Mouse (Mus musculus): ENCODE data around the gene Uhrf1bp1l. TPM values are rescaled to one million over a fixed set of nuclear protein-coding genes. Genes with fewer than 3 reads are reported as not detected.
"Not testable (repeated sequence)": the region's sequence is repeated elsewhere in the genome, so short reads cannot be mapped to it uniquely, and the experiment has no call there.

The Uhrf1bp1l gene
- total RNA-seq (2021): 10 to 100 TPM; 81.7 to 87.2 TPM
- long read RNA-seq, experiment 1, full-length matches to known transcripts: 11 of 31 reads
- long read RNA-seq, experiment 1, partial matches to known transcripts: 14 of 31 reads
- long read RNA-seq, experiment 1, other reads (novel, unspliced or antisense): 6 of 31 reads
- long read RNA-seq, experiment 2, full-length matches to known transcripts: 16 of 44 reads
- long read RNA-seq, experiment 2, partial matches to known transcripts: 13 of 44 reads
- long read RNA-seq, experiment 2, other reads (novel, unspliced or antisense): 15 of 44 reads

DNA sequence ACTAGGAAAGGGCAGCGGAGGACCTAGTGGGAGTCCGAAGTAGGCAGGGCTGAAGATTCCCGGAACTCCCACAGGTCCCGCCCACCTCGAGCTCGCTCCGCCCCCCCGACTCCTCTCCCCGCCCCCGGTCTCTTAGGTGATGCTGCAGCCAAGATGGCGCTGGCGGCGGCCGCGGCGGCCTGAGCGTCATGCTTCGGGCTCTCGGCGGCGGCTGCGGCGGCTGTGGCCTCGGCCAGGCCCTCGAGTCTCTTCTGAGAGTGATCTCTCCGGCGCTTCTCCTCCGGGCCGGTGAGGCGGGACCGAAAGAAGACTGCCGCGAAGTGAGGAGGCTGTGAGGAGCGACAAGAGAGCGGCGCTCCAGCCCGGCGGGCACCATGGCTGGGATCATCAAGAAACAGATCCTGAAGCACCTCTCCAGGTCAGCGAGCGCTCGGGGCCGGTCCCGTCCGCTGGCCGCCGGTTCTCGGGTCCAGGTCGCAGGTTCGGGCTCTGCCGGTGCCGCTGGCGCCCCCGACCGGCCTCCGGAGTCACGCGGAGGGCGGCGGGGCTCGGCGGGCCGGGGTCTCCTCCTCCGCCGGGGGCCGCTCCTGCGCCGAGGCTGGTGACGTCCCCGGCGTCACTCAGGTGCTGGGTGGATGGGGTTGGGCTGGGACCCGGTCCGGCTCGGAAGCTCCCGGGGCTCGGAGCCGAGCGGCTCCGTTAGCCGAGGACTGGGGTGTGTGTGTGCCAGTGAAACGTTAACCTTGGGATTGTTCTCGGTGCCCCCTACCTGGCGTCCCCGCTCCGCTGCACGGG lies at the start of gene Uhrf1bp1l:
Gene Uhrf1bp1l, plus strand, starts transcription at position 121 of the 795 bp plus-strand sequence.
- peak; percentile 82 to 86 for DNase-seq (ENCODE audit: low spot score in 2 of 2)

DNA sequence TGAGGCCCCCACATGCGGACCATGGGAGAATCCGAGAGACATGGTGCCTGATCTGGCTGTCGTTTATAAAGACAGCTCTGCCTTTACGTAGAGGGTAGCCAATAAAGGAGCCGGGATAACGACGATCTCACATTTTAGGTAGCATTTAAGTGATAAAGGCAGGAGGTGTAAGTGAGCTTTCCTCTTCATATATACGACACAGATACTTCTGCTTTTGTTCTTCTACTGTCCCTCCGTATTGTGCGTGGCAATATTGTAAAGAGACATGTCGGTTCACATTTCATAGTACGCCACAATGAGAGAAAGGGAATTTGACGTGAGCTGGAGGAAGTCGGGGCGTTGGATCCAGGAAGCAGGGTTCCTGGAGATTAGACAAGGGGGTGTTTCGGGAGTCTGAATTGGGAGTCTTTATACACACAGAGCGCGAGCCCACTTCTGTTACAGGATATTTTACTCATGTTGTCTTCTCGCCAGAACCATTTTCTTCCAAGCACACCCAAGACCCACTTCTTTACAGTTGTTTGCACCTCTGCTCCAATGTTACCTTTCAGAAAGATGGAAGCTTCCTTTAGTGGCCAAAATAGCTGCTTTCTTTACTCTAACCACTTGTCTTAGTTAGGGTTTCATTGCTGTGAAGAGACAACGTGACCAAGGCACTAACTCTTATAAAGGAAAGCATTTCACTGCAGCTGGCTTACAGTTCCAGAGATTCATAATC lies 49.4 kb upstream of the Uhrf1bp1l start:
- no peak for DNase-seq (ENCODE audit: low spot score in 2 of 2)

DNA sequence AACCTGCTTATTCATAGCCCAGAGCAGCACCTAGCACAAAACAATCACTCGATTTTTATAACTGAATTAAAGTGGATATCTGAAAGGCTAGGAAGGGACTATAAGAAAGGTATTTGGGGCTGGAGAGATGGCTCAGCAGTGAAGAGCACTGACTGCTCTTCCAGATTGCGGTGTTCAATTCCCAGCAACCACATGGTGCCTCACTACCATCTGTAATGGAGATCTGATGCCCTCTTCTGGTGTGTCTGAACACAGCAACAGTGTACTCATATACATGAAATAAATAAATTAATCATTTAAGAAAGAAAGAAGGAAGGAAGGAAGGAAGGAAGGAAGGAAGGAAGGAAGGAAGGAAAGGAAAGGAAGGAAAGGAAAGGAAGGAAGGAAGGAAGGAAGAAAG lies 48.5 kb upstream of the Uhrf1bp1l start:
- DNase-seq (ENCODE audit: low spot score in 2 of 2): not testable (repeated sequence)

DNA sequence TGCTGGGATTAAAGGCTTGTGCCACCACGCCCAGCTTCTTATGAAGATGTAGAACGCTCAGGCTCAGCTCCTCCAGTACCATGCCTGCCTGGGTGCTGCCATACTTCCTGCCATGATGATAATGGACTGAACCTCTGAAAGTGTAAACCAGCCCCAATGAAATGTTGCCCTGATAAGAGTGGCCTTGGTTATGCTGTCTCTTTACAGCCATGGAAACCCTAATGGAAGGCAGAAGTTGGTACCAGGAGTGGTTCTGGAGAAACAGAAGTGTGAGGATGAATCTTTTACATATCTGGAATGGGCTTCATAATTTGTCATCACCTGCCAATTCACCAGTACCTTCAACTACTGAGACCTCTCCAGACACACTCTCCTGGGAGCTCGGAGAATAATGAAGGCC lies 46.8 kb upstream of the Uhrf1bp1l start:
- no peak for DNase-seq (ENCODE audit: low spot score in 2 of 2)

DNA sequence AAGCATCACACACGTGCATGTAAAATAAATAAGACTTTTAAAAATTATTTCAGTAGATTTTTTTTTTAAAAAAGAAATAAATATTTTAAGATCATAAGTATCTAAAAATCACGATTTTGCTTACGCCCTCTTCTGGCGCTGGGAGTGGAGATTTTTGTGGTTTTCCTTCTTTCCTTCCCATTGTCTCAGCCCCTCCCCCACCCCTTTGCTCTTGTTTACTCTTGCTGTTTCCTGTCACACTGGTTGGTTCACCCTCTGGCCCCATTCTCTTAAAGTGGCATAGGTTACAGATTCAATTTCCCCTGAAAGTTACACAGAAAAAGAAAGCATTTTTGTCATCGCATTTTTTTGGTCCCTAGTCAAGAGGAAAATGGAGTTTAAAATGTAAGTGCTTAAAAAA lies 41.7 kb upstream of the Uhrf1bp1l start:
- DNase-seq (ENCODE audit: low spot score in 2 of 2): no peak

DNA sequence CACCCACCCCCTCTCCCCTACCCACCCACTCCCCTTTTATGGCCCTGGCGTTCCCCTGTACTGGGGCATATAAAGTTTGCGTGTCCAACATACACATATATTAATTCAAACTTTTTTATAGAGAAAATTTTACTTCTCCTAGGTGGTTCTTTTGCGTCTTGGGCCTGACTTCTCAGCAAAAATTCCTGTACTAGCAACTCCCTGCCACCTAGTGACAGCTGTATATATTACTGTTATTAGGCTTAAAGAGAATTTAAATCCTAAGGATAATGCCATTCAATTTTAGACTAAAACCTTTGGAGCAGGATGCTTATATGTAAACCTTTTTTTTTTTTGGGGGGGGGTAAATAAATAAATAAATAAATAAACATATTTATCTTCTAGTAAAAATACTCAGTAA lies 37.4 kb upstream of the Uhrf1bp1l start:
- DNase-seq (ENCODE audit: low spot score in 2 of 2): no peak

DNA sequence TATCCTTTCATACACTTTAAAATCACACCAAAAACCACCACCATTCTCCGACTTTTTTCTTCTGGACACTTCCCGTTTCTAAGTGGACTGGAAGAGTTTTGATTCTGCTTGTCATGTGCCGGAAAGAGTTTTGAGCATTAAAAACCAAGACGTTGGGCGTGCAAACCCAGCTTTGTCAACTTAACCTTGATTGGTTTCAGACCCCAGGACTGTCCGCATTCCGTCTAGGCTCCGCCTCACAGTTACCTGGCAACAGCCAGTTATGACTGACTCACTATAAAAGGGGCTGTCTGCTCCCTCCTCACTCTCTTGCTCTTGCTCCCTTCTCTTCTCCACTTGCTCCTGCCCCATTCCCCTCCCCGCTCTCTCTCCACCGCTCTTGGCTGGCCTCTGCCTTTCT lies 36.1 kb upstream of the Uhrf1bp1l start:
- DNase-seq (ENCODE audit: low spot score in 2 of 2): no peak

DNA sequence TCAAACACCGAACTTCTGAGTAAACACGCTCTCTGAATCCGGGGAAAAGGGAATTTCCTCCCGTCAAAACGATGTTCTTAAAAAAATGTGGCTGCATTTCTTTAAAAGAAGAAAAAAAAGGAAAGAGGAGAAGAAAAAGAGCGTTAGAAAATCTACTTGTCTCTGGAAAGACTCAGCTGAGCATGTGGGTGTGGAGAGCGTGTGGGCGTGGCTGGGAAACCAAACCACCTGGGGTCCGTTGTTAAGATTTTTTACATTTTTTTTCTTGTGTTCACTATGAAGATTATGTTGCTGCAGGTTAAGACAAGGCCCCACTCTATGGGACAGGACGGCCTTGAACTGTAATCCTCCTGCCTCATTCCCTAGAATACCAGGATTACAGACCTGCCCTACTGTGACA lies 29.9 kb upstream of the Uhrf1bp1l start:
- DNase-seq (ENCODE audit: low spot score in 2 of 2): no peak

DNA sequence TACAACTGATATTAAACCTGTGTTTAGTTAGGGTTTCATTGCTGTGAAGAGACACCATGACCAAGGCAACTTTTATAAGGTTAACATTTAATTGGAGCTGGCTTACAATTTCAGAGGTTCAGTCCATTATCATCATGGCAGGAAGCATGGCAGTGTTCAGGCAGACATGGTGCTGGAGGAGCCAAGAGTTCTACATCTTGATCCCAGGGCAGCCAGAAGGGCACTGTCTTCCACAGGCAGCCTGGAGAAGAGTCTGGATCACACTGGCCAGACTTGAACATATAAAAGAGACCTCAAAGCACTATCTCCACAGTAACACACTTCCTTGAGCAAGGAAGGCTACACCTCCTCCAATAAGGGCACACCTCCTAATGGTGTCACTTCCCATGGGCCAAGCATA lies 24.5 kb upstream of the Uhrf1bp1l start:
- DNase-seq (ENCODE audit: low spot score in 2 of 2): no peak

DNA sequence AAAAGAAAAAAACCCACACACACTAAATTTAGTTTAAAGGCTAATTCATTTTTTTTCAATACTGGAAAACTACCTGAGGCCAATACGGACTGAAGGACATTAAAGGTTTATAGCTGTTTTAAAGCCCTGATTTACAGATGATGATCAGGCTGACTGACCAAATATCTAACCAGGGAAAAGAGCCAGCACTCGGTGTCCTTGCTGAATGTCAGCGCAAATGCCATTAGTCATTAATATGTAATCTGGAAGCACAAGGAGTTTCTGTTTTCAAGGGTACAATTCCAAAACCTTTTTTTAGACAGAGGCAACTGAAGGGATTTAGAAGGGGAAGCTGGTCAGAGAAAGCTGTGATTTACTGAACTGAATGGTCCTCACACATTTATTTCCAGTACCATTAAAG lies 24.0 kb upstream of the Uhrf1bp1l start:
- DNase-seq (ENCODE audit: low spot score in 2 of 2): no peak

DNA sequence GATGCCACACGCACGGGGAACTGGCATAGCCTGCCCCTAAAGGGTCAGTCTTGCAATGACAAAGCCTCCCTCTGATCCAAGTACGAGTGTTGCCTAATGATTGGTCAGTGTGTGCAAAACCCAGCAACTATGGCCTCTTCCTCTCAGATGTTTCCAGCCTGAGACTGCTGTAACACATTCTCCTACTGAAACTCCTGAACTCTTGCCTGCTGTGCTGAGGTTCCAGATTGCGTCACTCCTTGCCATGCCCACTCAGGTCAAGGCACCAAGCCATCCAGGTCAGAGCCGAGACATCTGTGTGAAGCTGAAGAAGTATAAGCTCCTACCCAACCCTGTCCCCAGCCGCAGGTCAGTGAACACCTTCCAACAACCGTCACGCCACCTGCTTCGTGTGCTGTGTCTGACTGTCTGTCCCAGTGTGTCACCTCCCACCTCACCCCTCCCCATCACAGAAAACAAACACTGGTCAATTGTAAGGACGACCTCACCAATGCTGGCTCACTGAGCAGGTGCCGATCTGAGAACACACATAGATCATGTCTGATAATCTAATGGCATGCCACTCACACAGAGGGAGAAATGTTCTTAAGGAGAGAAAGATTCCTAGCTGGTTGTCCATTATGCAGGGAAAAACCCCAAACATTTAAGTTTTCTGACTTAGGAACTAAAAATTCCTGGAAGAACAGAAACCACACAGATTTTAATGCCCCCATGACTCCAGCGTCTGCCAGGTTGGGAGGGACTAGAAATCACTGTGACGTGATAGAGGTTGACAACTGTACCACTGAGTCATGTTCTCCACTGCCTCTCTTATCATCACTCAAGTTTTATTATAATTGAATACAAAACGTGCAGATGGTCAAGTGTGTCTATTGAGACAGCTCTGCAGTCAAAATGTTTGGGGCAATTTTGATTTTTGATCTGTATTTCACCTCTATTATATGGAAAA lies 22.3 kb upstream of the Uhrf1bp1l start:
- DNase-seq (ENCODE audit: low spot score in 2 of 2): no peak

DNA sequence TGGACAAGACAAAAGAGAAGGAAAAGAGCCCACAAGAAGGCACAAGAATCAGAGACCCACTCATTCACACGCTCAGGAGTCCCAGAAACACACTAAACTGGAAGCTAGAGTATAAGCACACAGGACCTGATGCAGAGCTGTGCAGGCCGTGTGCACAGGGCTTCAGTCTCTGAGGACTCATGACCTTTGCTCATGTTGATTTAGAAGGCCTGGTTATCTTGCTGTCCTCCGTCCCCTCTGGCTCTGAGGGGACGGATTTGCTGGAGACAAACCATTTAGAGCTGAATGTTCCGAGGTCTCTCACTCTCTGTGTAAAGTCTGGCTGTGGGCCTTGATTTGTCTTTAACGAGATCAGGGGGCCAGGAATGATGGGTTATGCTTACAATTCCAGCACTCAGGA lies 14.4 kb upstream of the Uhrf1bp1l start:
- DNase-seq (ENCODE audit: low spot score in 2 of 2): no peak

DNA sequence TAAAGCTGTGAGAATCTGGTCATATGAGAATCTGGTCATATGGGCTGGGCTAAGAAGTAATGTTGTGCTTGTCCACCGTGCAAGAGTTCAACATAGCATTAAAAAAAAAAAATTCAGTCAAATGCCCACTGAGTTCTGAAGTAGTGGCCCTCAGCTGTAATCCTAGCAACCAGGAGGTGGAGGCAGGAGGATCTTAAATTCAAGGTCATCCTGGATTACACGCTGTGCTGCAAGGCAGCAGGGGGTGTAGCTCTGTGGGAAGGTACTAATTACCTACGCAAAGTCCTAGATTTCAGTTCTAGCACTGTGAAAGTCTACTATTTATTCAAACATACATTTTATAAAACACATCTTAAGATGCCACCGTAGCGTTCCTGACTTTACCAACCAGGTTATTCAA lies 13.4 kb upstream of the Uhrf1bp1l start:
- no peak for DNase-seq (ENCODE audit: low spot score in 2 of 2)

DNA sequence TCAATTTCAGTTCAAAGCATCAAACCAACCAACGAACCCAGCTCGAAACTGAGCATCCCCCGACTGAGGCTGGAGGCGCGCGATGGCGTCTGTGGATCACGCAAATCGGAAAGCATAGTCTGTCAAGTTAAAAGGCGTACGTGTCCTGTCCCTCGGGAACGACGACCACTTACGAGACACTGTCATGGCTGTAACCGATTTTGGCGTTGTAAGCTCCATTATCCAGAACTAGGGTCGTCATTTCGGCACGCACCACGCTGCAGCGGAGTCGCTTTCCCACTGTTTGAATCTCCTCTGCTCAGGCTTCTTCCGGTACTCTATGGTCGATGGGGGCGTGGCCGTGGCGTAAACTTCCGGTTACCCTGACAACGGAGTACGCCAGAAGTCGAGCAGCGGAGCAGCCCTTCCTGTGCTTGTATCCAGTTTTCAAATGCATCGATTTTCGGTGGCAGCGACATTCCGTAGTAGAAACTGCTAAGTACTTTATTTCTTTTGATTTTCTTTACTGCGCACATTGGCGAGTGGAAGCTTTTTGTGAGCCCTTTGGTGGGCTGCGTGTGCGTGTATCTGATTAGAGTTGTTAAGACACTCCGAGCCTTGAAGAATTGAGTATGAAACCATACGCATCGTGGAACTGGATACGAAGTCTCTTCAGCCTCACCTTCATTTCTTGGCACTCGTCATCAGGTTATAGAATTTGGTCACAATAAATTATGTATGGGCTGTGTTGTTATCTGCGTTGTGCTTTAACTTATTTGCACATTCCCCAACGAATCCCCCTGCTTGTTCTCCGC lies 12.6 kb upstream of the Uhrf1bp1l start, which contains the start of gene Actr6:
Gene Actr6, minus strand, starts transcription at position 295 of the 794 bp plus-strand sequence.
- DNase-seq (ENCODE audit: low spot score in 2 of 2): peak; percentile 89 to 95

DNA sequence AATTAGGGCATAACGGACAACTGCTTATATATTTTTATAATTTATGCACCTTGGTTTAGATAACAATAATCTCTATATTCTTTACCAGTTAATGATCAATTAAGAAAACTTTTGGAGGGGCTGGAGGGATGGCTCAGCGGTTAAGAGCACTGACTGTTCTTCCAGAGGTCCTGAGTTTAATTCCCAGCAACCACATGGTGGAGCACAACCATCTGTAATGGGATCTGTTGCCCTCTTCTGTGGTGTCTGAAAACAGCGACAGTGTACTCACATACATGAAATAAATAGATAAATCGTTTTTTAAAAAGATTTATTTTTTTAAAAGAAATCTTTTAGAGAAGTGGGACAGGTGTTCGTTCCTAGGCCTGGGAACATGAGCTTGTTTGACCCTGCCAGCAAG lies 7.7 kb upstream of the Uhrf1bp1l start:
- no peak for DNase-seq (ENCODE audit: low spot score in 2 of 2)

DNA sequence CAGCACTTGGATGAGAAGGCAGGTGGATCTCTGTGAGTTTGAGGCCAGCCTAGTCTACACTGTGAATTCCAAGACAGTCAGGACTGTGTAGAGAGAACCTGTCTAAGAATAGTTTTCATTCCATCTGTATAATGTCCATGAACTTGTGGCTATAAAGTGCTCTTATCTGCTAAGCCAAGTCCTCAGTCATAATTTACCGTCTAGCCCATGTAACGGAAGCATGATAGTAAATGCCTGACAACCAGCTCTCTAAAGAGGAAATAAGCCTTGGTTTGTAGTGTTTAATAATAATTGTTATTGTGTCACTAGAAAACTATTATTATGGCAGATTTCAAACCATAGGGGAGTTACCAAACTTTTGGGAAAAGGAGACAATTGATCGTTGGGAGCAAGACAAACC lies 6.9 kb upstream of the Uhrf1bp1l start:
- DNase-seq (ENCODE audit: low spot score in 2 of 2): no peak

DNA sequence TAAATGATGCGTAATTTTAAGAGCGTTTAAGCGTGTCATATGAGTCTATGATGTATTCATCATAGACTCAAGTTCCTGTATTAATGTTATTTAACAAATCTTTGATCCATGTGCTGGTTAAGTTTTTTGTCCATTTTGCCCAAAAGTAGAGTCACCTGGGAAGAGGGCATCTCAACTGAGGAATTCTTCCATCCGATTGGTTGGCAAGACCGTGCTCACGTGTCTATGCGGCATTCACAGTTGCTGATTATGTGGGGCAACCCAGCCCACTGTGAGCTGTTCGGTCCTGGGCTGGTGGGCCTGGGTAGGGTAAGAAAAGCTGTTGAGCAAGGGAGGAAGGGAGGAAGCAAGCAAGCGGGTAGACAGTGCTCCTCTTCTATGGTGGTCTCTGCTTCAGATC lies 6.4 kb upstream of the Uhrf1bp1l start:
- DNase-seq (ENCODE audit: low spot score in 2 of 2): no peak

DNA sequence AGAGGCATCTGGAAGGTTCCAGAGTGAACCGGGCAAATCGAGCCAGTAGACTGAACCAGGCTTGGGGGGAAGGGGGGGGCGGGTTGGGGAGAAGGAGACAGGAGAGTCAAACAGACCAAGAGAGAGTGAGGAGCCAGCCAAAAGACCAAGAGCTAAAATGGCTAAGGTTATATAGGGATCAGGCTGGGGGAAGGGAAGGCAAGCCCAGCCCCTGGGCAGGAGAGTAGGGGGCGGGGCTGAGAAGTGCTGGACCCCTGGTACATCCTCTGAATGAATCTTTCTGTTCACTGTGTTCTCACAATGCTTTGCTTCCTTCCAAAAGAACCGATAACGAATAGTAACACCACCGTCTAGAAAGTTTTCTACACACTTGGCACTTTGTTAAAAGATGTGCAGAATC lies 5.1 kb upstream of the Uhrf1bp1l start:
- no peak for DNase-seq (ENCODE audit: low spot score in 2 of 2)

DNA sequence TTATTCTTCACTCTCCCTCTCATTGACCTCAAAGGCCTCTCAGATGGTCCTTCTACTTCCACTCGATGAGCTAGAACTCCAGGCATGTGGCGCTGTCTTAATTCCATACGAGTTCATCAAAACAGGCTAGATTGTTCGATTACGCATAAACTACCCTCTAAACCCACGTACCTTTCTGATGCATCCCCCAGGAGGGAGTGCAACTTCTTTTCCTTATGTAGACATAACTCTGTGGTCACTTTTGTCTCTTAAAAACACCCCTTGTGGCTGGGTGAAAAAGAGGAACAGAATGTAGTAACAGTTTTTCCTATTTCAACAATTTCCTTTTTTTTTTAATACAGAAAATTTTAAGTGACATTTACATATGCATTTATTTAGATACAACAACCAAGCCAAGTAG lies 3.8 kb upstream of the Uhrf1bp1l start:
- DNase-seq (ENCODE audit: low spot score in 2 of 2): no peak

DNA sequence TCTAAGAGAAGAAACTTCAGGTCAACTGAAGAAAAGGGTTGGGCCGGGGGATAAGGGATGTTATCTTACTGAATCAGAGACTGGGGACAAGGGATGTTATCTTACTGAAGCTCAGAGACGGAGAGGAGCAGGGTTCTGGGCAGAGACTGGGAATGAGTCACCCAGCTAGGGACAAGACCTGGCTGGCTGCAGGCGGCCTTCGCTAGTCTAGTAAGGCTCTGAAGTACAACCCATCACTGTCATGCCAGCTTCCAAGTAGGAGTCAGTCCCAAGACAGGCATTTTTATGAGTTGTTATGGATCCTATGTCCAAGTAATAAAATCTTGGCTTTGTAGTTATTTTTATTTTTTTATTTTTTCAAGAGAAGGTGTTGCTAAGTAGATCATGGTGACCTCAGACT lies 1.5 kb upstream of the Uhrf1bp1l start:
- DNase-seq (ENCODE audit: low spot score in 2 of 2): no peak

Data from layer of hippocampus, postnatal 14 days (tissue).